Mouse (Mus musculus) stomach, postnatal 0 days (tissue): ENCODE results near the gene Prkcb. TPM values are rescaled to one million over a fixed set of nuclear protein-coding genes. Genes with fewer than 3 reads are reported as not detected.

Source experiments
- ATAC-seq: fragments of 200-750 bp; cut with Nextera tagmentation; 2 replicates; pipeline ENCODE4 v1.8.0; 2017; ENCODE audit not compliant: low FRiP score, low TSS enrichment
- DNase-seq: peaks from one replicate; pipeline ENCODE4 v3.0.0-alpha.2; 2016; ENCODE audit warnings: low spot score
- H3K27ac ChIP-seq: fragments of 300-500 bp; sonication (generic); replicated peaks from 2 replicates; pipeline ENCODE4 v1.5.1; 2014; ENCODE audit warnings: mild to moderate bottlenecking, control low read depth
- H3K27me3 ChIP-seq: fragments of 300-500 bp; sonication (generic); 2 replicates; pipeline ENCODE4 v1.6.1; 2014; ENCODE audit warnings: low read length; ENCODE audit not compliant: control insufficient read depth, insufficient read depth
- H3K36me3 ChIP-seq: fragments of 300-500 bp; sonication (generic); 2 replicates; pipeline ENCODE4 v1.6.1; 2014; ENCODE audit warnings: low read length, mixed read lengths; ENCODE audit not compliant: control insufficient read depth, insufficient read depth
- H3K4me1 ChIP-seq: fragments of 300-500 bp; sonication (generic); replicated peaks from 2 replicates; pipeline ENCODE4 v1.6.1; 2014; ENCODE audit warnings: antibody characterized with exemption; ENCODE audit not compliant: control insufficient read depth, insufficient read depth
- H3K4me2 ChIP-seq: fragments of 300-500 bp; sonication (generic); replicated peaks from 2 replicates; pipeline ENCODE4 v1.6.1; 2014; ENCODE audit warnings: low read depth, mild to moderate bottlenecking, control low read depth, moderate library complexity
- H3K4me3 ChIP-seq: fragments of 300-500 bp; sonication (generic); 2 replicates; pipeline ENCODE4 v1.5.1; 2014; ENCODE audit warnings: low read depth, low read length, control low read depth
- H3K9ac ChIP-seq: fragments of 300-500 bp; sonication (generic); 2 replicates; pipeline ENCODE4 v1.6.1; 2014; ENCODE audit warnings: mild to moderate bottlenecking, low read length, control low read depth, mixed read lengths
- H3K9me3 ChIP-seq: fragments of 300-500 bp; sonication (generic); 2 replicates; pipeline ENCODE4 v1.6.1; 2016; ENCODE audit warnings: low read length; ENCODE audit not compliant: control insufficient read depth
- CTCF ChIP-seq: IDR thresholded peaks from 2 replicates; pipeline ENCODE4 v1.5.1; 2016; ENCODE audit warnings: antibody characterized with exemption, low read depth, mild to moderate bottlenecking, moderate library complexity
- EP300 ChIP-seq: optimal IDR thresholded peaks from 2 replicates; pipeline ENCODE3; 2016; ENCODE audit warnings: antibody characterized with exemption
- WGBS: fragments of 180-500 bp; shearing (Covaris S2); extraction: QIAGEN DNeasy Blood & Tissue Kit; methylation state at CpG from one replicate; pipeline ENCODE4 v1.1.7; 2014; 5-methylcytosine and 5-hydroxymethylcytosine counted together
- polyA plus RNA-seq: library from polyadenylated mRNA; unstranded; fragments of >200 nt; fragmentation: Nextera tagmentation; extraction: Ambion mirVana; gene quantifications from 2 replicates; pipeline ENCODE4 v1.2.1, GENCODE M21; 2015

The Prkcb gene
- polyA plus RNA-seq, 1 experiment from 2014 or later, result 7.9 TPM

- Histone ChIP-seq H3K9me3 (no peaks in the 10 kb centered on the region), H3K27me3 (no peaks in the 10 kb centered on the region), H3K4me3 (no peak overlapping the region), H3K36me3 (no peaks in the 10 kb centered on the region), H3K27ac (no peak overlapping the region), H3K4me2 (no peak overlapping the region), H3K4me1 (no peaks in the 10 kb centered on the region), H3K9ac (no peak overlapping the region)
- DNase-seq (no peak), ATAC-seq (no peak)
- 55% methylated on average over 8 of the region's 8 CpGs for WGBS
- TF ChIP-seq EP300 (no peak), CTCF (no peak)
Observed at GRCm38 (mm10) chr7:122497516-122497915, 209.0 kb downstream of the Prkcb start.

DNA sequence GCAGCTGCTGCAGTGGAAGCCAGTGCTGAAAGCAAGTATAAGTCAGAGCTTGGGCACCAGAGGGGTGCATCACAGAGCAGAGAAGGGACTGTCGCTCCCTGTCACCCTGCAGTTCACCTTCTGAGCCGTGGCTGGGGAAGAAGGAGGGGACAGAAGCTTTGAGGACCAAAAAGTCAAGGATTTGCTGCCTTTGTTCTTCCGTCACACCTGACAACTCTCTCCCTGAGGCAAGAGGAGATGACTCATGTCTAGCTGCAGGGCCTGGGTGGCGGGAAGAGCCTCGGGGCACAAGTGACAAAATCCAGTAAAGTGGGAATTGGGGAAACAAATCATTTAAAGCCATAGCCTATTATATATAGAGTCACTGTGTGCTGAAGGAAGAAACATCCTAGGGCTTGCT lies 209.9 kb downstream of the Prkcb start:
- WGBS, result 37% methylated on average over 5 of the region's 5 CpGs
- Histone ChIP-seq H3K4me2 (no peak overlapping the region), H3K27me3 (no peaks in the 10 kb centered on the region), H3K4me3 (no peak overlapping the region), H3K36me3 (no peaks in the 10 kb centered on the region), H3K4me1 (no peaks in the 10 kb centered on the region), H3K9ac (no peak overlapping the region), H3K9me3 (no peaks in the 10 kb centered on the region), H3K27ac (no peak overlapping the region)
- DNase-seq (no peak), ATAC-seq (no peak)
- TF ChIP-seq EP300 (no peak), CTCF (no peak)

GRCm38 (mm10) chr7:122499743-122500597 lies 211.4 kb downstream of the Prkcb start:
- WGBS, result 78% methylated on average over 9 of the region's 9 CpGs
- Histone ChIP-seq H3K9ac (no peak overlapping the region), H3K36me3 (no peaks in the 10 kb centered on the region), H3K9me3 (no peaks in the 10 kb centered on the region), H3K4me1 (no peaks in the 10 kb centered on the region), H3K4me2 (no peak overlapping the region), H3K27ac (no peak overlapping the region), H3K4me3 (no peak overlapping the region), H3K27me3 (no peaks in the 10 kb centered on the region)
- no peak for DNase-seq
- ATAC-seq, result no peak
- TF ChIP-seq CTCF, result no peak
- no peak for TF ChIP-seq EP300

DNA sequence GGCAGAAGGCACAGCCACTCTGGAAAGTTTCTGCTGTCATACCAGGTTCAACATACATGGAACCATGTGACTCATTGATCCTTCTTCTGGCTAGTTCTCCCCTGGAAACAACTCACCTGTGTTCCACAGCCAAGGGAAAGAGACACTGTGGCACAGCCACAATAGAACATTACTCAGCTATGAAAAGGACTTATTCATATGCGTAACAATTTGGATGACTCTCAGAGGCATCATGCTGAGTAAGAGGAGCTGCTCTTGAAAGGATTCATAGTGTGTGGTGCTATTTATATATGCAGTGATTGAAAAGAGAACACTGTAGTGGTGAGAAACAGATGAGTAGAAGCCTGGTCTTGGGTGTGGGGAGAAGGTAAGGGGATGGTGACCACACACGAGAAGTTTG lies 217.9 kb downstream of the Prkcb start:
- ATAC-seq (no peak), DNase-seq (no peak)
- Histone ChIP-seq H3K9ac (no peak overlapping the region), H3K9me3 (no peaks in the 10 kb centered on the region), H3K4me2 (no peak overlapping the region), H3K4me3 (no peak overlapping the region), H3K36me3 (no peaks in the 10 kb centered on the region), H3K27ac (no peak overlapping the region), H3K27me3 (no peaks in the 10 kb centered on the region), H3K4me1 (no peaks in the 10 kb centered on the region)
- WGBS, result 84% methylated on average over 2 of the region's 2 CpGs
- TF ChIP-seq CTCF (no peak), EP300 (no peak)

DNA sequence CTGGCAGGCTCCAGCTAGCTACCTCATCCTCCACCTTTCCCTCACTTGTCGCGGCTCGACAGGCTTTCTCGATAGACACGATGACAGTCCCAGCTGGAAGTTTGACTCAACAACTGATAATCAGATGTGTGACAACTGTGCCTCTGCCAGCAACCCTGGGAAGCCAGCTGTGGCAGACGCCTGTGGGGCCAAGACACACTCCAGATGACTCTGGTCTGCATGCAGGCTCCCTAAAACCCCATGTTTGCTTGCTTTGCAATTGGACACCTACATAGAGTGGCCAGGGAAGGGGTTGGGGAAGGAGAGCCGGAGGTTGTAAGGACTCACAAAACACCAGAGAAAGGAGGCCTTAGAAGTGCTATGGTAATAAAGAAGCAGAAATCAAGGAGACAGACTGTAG lies 221.4 kb downstream of the Prkcb start:
- Histone ChIP-seq H3K4me1 (no peaks in the 10 kb centered on the region), H3K4me2 (no peak overlapping the region), H3K4me3 (no peak overlapping the region), H3K9me3 (no peaks in the 10 kb centered on the region), H3K27me3 (no peaks in the 10 kb centered on the region), H3K27ac (no peak overlapping the region), H3K36me3 (no peaks in the 10 kb centered on the region), H3K9ac (no peak overlapping the region)
- no peak for ATAC-seq
- DNase-seq, result no peak
- WGBS, result 40% methylated on average over 7 of the region's 7 CpGs
- TF ChIP-seq EP300 (no peak), CTCF (no peak)

GRCm38 (mm10) chr7:122512430-122512966 lies 223.9 kb downstream of the Prkcb start:
- Histone ChIP-seq H3K36me3 (no peaks in the 10 kb centered on the region), H3K4me3 (no peak overlapping the region), H3K9ac (no peak overlapping the region), H3K4me1 (no peaks in the 10 kb centered on the region), H3K27me3 (no peaks in the 10 kb centered on the region), H3K9me3 (no peaks in the 10 kb centered on the region), H3K27ac (no peak overlapping the region), H3K4me2 (no peak overlapping the region)
- DNase-seq (no peak), ATAC-seq (no peak)
- 61% methylated on average over 13 of the region's 13 CpGs for WGBS
- TF ChIP-seq CTCF, result no peak; the same call in 1 of the 2 replicates
- no peak for TF ChIP-seq EP300
